Mouse (Mus musculus): ENCODE measurements around the gene Pebp1.

GRCm38 (mm10) chr5:117314587-117315428, 27.4 kb upstream of the Pebp1 start:
- TF ChIP-seq POLR2A (IDR thresholded peaks at IDR 0.05; ENCODE audit: borderline replicate concordance, extremely low read depth, insufficient read depth, insufficient read length, poor library complexity, severe bottlenecking) (no peak), CTCF (IDR thresholded peaks at IDR 0.05; ENCODE audit: borderline replicate concordance, extremely low read depth, insufficient read depth, insufficient read length) (no peak)

Data from brain, embryonic 14.5 days (tissue).